Mouse (Mus musculus) myocyte (in vitro differentiated cells): ENCODE results near the gene Tcerg1l. TPM values are rescaled to one million over a fixed set of nuclear protein-coding genes. Genes with fewer than 3 reads are reported as not detected.
A peak's percentile ranks its signal among the peaks of the same experiment; 100 is the strongest.

Source experiments
- H3K27me3 ChIP-seq: one replicate; pipeline ENCODE4 v1.6.1; 2011; ENCODE audit not compliant: control insufficient read depth, insufficient read depth, insufficient read length
- H3K36me3 ChIP-seq: one replicate; pipeline ENCODE4 v1.6.1; 2011; ENCODE audit not compliant: control insufficient read depth, insufficient read depth
- H3K4me2 ChIP-seq: one replicate; pipeline ENCODE4 v1.6.1; 2011; ENCODE audit warnings: low read depth, control low read depth
- H3K4me3 ChIP-seq: one replicate; pipeline ENCODE4 v1.5.1; 2011; ENCODE audit warnings: mild to moderate bottlenecking, control low read depth, moderate library complexity
- H3K79me2 ChIP-seq: one replicate; pipeline ENCODE4 v1.6.1; 2011; ENCODE audit not compliant: control insufficient read depth, insufficient read depth
- H3ac ChIP-seq: one replicate; pipeline ENCODE4 v1.6.1; 2011; ENCODE audit not compliant: control insufficient read depth, insufficient read length
- CEBPB ChIP-seq: IDR thresholded peaks from 2 replicates; pipeline ENCODE4 v1.6.1; 2011; ENCODE audit warnings: mild to moderate bottlenecking, moderate library complexity; ENCODE audit not compliant: poor library complexity, insufficient read depth, severe bottlenecking
- E2F4 ChIP-seq: IDR thresholded peaks from one replicate; pipeline ENCODE4 v1.6.1; 2011; ENCODE audit warnings: mild to moderate bottlenecking, control low read depth, moderate library complexity; ENCODE audit not compliant: insufficient read depth
- MAX ChIP-seq: IDR thresholded peaks from one replicate; pipeline ENCODE4 v1.6.1; 2011; ENCODE audit warnings: low read depth, mild to moderate bottlenecking, control low read depth
- MYOD1 ChIP-seq, 3 experiments: IDR thresholded peaks; one replicate each; pipeline ENCODE4 v1.6.1; 2011; ENCODE audit warnings: control low read depth in 2 of 3, low read depth in 2 of 3, mild to moderate bottlenecking in 2 of 3, moderate library complexity in 1 of 3; ENCODE audit not compliant: insufficient read length in 2 of 3, control insufficient read depth in 1 of 3
- MYOG ChIP-seq, 3 experiments: IDR thresholded peaks; one replicate each; pipeline ENCODE4 v1.6.1; 2011; ENCODE audit warnings: control low read depth in 2 of 3, low read depth in 2 of 3, mild to moderate bottlenecking in 2 of 3; ENCODE audit not compliant: insufficient read length in 2 of 3, control insufficient read depth in 1 of 3, insufficient read depth in 1 of 3
- POLR2A ChIP-seq: IDR thresholded peaks from one replicate; pipeline ENCODE4 v1.6.1; 2011; ENCODE audit warnings: low read depth, mild to moderate bottlenecking, control low read depth, moderate library complexity; ENCODE audit not compliant: insufficient read length
- POLR2AphosphoS2 ChIP-seq: IDR thresholded peaks from one replicate; pipeline ENCODE4 v1.6.1; 2011; ENCODE audit warnings: low read depth, control low read depth; ENCODE audit not compliant: insufficient read length
- REST ChIP-seq: IDR thresholded peaks from one replicate; pipeline ENCODE4 v1.6.1; 2011; ENCODE audit warnings: mild to moderate bottlenecking, control low read depth, moderate library complexity; ENCODE audit not compliant: insufficient read depth, insufficient read length
- SRF ChIP-seq: IDR thresholded peaks from one replicate; pipeline ENCODE4 v1.6.1; 2011; ENCODE audit warnings: low read depth; ENCODE audit not compliant: control insufficient read depth, insufficient read length
- TCF12 ChIP-seq: IDR thresholded peaks from one replicate; pipeline ENCODE4 v1.6.1; 2011; ENCODE audit warnings: mild to moderate bottlenecking, control low read depth; ENCODE audit not compliant: poor library complexity, insufficient read depth, severe bottlenecking
- TCF3 ChIP-seq: IDR thresholded peaks from one replicate; pipeline ENCODE4 v1.6.1; 2011; ENCODE audit warnings: low read depth, control low read depth; ENCODE audit not compliant: insufficient read length
- USF1 ChIP-seq: IDR thresholded peaks from one replicate; pipeline ENCODE4 v1.6.1; 2011; ENCODE audit warnings: low read depth, mild to moderate bottlenecking, control low read depth, moderate library complexity
- polyA plus RNA-seq: library from polyadenylated mRNA; unstranded; fragments of >200 nt; fragmentation: generic; extraction: Trizol; gene quantifications from one replicate; pipeline ENCODE4 v1.2.1, GENCODE M21; 2012; ENCODE audit warnings: missing spikeins

Gene Tcerg1l
- polyA plus RNA-seq, 1 experiment, result not detected

- H3K4me3 ChIP-seq, result no peak overlapping the region
- H3K79me2 ChIP-seq, result no peaks in the 10 kb centered on the region
- H3K27me3 ChIP-seq, result no peaks in the 10 kb centered on the region
- H3K4me2 ChIP-seq, result no peak overlapping the region
- no peak for TF ChIP-seq TCF3
- peak; percentile 7 for TF ChIP-seq REST
- TF ChIP-seq CEBPB, result no peak
- no peak for TF ChIP-seq POLR2A
- H3ac ChIP-seq, result no peak overlapping the region
- H3K36me3 ChIP-seq, result no peaks in the 10 kb centered on the region
These were observed 32.4 kb upstream of the Tcerg1l start for GRCm38 (mm10) chr7:138429916-138430315.

GRCm38 (mm10) chr7:138428826-138429225 lies 31.3 kb upstream of the Tcerg1l start:
- no peaks in the 10 kb centered on the region for H3K79me2 ChIP-seq
- H3K4me2 ChIP-seq, result no peak overlapping the region
- H3K36me3 ChIP-seq, result no peaks in the 10 kb centered on the region
- no peaks in the 10 kb centered on the region for H3K27me3 ChIP-seq
- TF ChIP-seq E2F4 (no peak), MYOG (IDR thresholded peaks at IDR 0.05; ENCODE audit: control insufficient read depth in 1 of 3, insufficient read depth in 1 of 3, insufficient read length in 2 of 3, low read depth in 2 of 3) (no peak), MYOD1 (IDR thresholded peaks at IDR 0.05; ENCODE audit: control insufficient read depth in 1 of 3, insufficient read length in 2 of 3, low read depth in 2 of 3) (no peak)
- no peak overlapping the region for H3ac ChIP-seq
- no peak overlapping the region for H3K4me3 ChIP-seq

GRCm38 (mm10) chr7:138427441-138427840 lies 29.9 kb upstream of the Tcerg1l start:
- Histone ChIP-seq H3K27me3 (no peaks in the 10 kb centered on the region), H3ac (no peak overlapping the region), H3K79me2 (no peaks in the 10 kb centered on the region), H3K36me3 (no peaks in the 10 kb centered on the region), H3K4me2 (no peak overlapping the region), H3K4me3 (no peak overlapping the region)
- TF ChIP-seq USF1, result no peak
- no peak for TF ChIP-seq MAX
- TF ChIP-seq POLR2AphosphoS2, result no peak
- TF ChIP-seq MYOG (IDR thresholded peaks at IDR 0.05; ENCODE audit: control insufficient read depth in 1 of 3, insufficient read depth in 1 of 3, insufficient read length in 2 of 3, low read depth in 2 of 3), result no peak
- no peak for TF ChIP-seq TCF12
- TF ChIP-seq SRF, result no peak
- TF ChIP-seq TCF3, result no peak
- TF ChIP-seq E2F4, result no peak
- no peak for TF ChIP-seq CEBPB
- no peak for TF ChIP-seq MYOD1 (IDR thresholded peaks at IDR 0.05; ENCODE audit: control insufficient read depth in 1 of 3, insufficient read length in 2 of 3, low read depth in 2 of 3)
- TF ChIP-seq POLR2A, result no peak
- TF ChIP-seq REST, result no peak

GRCm38 (mm10) chr7:138413496-138413895 lies 16.0 kb upstream of the Tcerg1l start:
- Histone ChIP-seq H3ac (no peak overlapping the region), H3K36me3 (no peaks in the 10 kb centered on the region), H3K4me3 (no peak overlapping the region), H3K27me3 (no peaks in the 10 kb centered on the region), H3K79me2 (no peaks in the 10 kb centered on the region), H3K4me2 (no peak overlapping the region)
- TF ChIP-seq REST, result no peak
- TF ChIP-seq CEBPB, result no peak
- TF ChIP-seq MAX, result no peak
- TF ChIP-seq POLR2A, result no peak
- no peak for TF ChIP-seq MYOG (IDR thresholded peaks at IDR 0.05; ENCODE audit: control insufficient read depth in 1 of 3, insufficient read depth in 1 of 3, insufficient read length in 2 of 3, low read depth in 2 of 3)
- TF ChIP-seq POLR2AphosphoS2, result no peak
- no peak for TF ChIP-seq SRF
- TF ChIP-seq USF1, result no peak
- TF ChIP-seq E2F4, result no peak
- no peak for TF ChIP-seq TCF3
- TF ChIP-seq TCF12, result no peak
- TF ChIP-seq MYOD1 (IDR thresholded peaks at IDR 0.05; ENCODE audit: control insufficient read depth in 1 of 3, insufficient read length in 2 of 3, low read depth in 2 of 3), result no peak

- no peak overlapping the region for H3K4me3 ChIP-seq
- H3K4me2 ChIP-seq, result no peak overlapping the region
- no peaks in the 10 kb centered on the region for H3K27me3 ChIP-seq
- H3K36me3 ChIP-seq, result no peaks in the 10 kb centered on the region
- H3K79me2 ChIP-seq, result no peaks in the 10 kb centered on the region
- no peak overlapping the region for H3ac ChIP-seq
- no peak for TF ChIP-seq MAX
- TF ChIP-seq CEBPB, result no peak
- no peak for TF ChIP-seq TCF3
- no peak for TF ChIP-seq E2F4
- TF ChIP-seq REST, result no peak
- no peak for TF ChIP-seq SRF
- no peak for TF ChIP-seq POLR2A
- TF ChIP-seq POLR2AphosphoS2, result no peak
- no peak for TF ChIP-seq MYOD1 (IDR thresholded peaks at IDR 0.05; ENCODE audit: control insufficient read depth in 1 of 3, insufficient read length in 2 of 3, low read depth in 2 of 3)
- TF ChIP-seq MYOG (IDR thresholded peaks at IDR 0.05; ENCODE audit: control insufficient read depth in 1 of 3, insufficient read depth in 1 of 3, insufficient read length in 2 of 3, low read depth in 2 of 3), result no peak
- no peak for TF ChIP-seq TCF12
These were observed 4.1 kb upstream of the Tcerg1l start for GRCm38 (mm10) chr7:138401641-138402040.
